In the genomic region with DNA sequence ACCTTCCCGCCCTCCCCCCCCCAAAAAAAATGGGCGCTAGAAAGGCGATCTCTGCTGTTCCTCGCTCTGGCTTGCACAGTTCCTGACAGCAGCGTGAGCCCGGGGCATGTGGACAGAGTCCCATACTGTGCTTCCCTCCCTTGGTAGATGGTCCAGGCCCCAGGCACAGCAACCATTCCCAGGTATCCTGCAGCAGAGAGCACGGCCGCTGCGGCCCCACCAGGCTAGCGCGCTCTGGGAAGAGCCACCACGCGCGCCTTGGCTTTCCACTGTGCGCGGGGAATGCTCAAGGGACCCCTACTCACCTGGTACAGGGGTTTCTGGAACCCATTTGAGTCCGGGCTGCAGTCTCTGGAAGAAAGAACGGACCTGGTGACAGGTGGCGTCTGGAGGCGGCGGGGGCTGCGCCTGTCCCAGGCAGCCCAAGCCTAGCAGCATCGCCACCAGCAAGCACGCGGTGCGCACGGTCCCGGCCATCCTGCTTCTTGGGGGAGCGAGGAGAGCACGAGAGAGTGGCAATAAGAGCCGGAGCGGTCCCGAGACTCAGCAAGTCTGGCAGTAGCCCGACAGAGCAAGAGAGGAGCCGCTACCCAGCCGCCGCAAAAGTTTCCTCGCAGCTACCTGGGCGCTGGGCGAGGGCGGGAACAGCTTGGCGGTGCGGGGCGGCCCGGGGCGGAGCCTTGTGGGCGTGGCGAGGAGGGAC, we compare ENCODE assay signal across 8 mouse cellular contexts. TPM values are rescaled to one million over a fixed set of nuclear protein-coding genes. Genes with fewer than 3 reads are reported as not detected.
DNase-seq lines count a peak whose midpoint lies in the region; ATAC-seq and TF ChIP-seq lines count a peak whose summit lies in the region.

A gene (minus strand): TSS at position 623 of the 703 bp plus-strand sequence.

- peak within 1 kb of the TSS; percentile 72 for H3K4me2 ChIP-seq in intestine, postnatal 0 days (replicated peaks; ENCODE audit: low read depth)
- peak within 1 kb of the TSS; percentile 66 for H3K4me2 ChIP-seq in liver, postnatal 0 days (ENCODE audit: low read depth, low read length)

- no peaks in the 10 kb centered on the region for H3K9me3 ChIP-seq in intestine, postnatal 0 days (ENCODE audit: control insufficient read depth)
- no peaks in the 10 kb centered on the region for H3K9me3 ChIP-seq in liver, postnatal 0 days (ENCODE audit: low read length)

- peak within 1 kb of the TSS; percentile 50 for H3K27ac ChIP-seq in intestine, postnatal 0 days (ENCODE audit: low read depth, low read length)
- H3K27ac ChIP-seq in liver, postnatal 0 days (ENCODE audit: low read depth): 0 out of 2 replicates have a peak within 1 kb of the TSS, but pooled peaks have one; percentile 22

- peak within 1 kb of the TSS; percentile 43 for H3K4me3 ChIP-seq in intestine, postnatal 0 days (ENCODE audit: low read depth, low read length)
- H3K4me3 ChIP-seq in liver, postnatal 0 days (ENCODE audit: low read depth, low read length): peak within 1 kb of the TSS; percentile 39

- H3K9ac ChIP-seq in intestine, postnatal 0 days (ENCODE audit: low read depth, low read length): 0 out of 2 replicates have a peak within 1 kb of the TSS, but pooled peaks have one; percentile 22
- H3K9ac ChIP-seq in liver, postnatal 0 days (replicated peaks): peak within 1 kb of the TSS; percentile 38; the same call in 1 of the 2 replicates

- TF ChIP-seq CTCF in intestine, postnatal 0 days (IDR thresholded peaks at IDR 0.05; ENCODE audit: low read depth): no peak
- no peak for TF ChIP-seq CTCF in liver, postnatal 0 days (IDR thresholded peaks at IDR 0.05; ENCODE audit: low read depth)

- TF ChIP-seq EP300 in liver, postnatal 0 days (IDR thresholded peaks at IDR 0.05; ENCODE audit: low read depth): no peak

- H3K27me3 ChIP-seq in intestine, postnatal 0 days (replicated peaks; ENCODE audit: control insufficient read depth, insufficient read depth, low read length): no peaks in the 10 kb centered on the region
- peaks cover 20% of the 10 kb centered on the region; the same call in 1 of the 2 replicates for H3K27me3 ChIP-seq in liver, postnatal 0 days (ENCODE audit: insufficient read depth, low read length)

- peak; percentile 3 to 67 for DNase-seq in cerebellum, postnatal 14 days
- no peak for DNase-seq in cerebellum, adult 11-12 months
- peak in 1 of 2 experiments; percentile 56 for DNase-seq in heart, adult 18-20 months
- DNase-seq in liver, postnatal 0 days: peak; percentile 74
- DNase-seq in ovary, adult 18-20 months (ENCODE audit: low spot score): peak; percentile 33
- DNase-seq in urinary bladder, adult 2 months (ENCODE audit: low spot score): peak; percentile 42

- peak; percentile 37; the same call in 1 of the 2 replicates for ATAC-seq in common myeloid progenitor, adult 5-6 weeks (replicated peaks; ENCODE audit: low read depth, poor library complexity, severe bottlenecking)
- peak; percentile 91 for ATAC-seq in intestine, postnatal 0 days
- ATAC-seq in liver, postnatal 0 days: peak; percentile 91

- 21% methylated on average over 43 of the region's 48 CpGs for WGBS in intestine, postnatal 0 days
- WGBS in liver, postnatal 0 days (ENCODE audit: insufficient replicate concordance): 20% methylated on average over 34 of the region's 48 CpGs

- H3K4me1 ChIP-seq in intestine, postnatal 0 days (replicated peaks; ENCODE audit: control insufficient read depth, insufficient read depth, low read length): no peaks in the 10 kb centered on the region
- H3K4me1 ChIP-seq in liver, postnatal 0 days (ENCODE audit: insufficient read depth): no peaks in the 10 kb centered on the region

- H3K36me3 ChIP-seq in intestine, postnatal 0 days (ENCODE audit: control insufficient read depth, insufficient read depth): no peaks in the 10 kb centered on the region
- H3K36me3 ChIP-seq in liver, postnatal 0 days (replicated peaks; ENCODE audit: insufficient read depth, low read length): no peaks in the 10 kb centered on the region

RNA-seq across cellular contexts. Expression of the gene that starts here (rescaled TPM):
- total RNA-seq in common myeloid progenitor, adult 5-6 weeks (2017): 2.0 and 7.9 TPM in 2 replicates
- total RNA-seq in heart, adult 18-20 months (2021): 10 to 100 TPM; 10.3 to 17.4 TPM
- polyA plus RNA-seq in intestine, postnatal 0 days (2015; fragmentation: Nextera tagmentation; extraction: Ambion mirVana): 240 and 257 TPM in 2 replicates
- polyA plus RNA-seq in liver, postnatal 0 days (2015; fragmentation: Nextera tagmentation; extraction: Ambion mirVana): 459 and 478 TPM in 2 replicates
- polyA plus RNA-seq in urinary bladder, adult 2 months (2012; rRNA removed): 50.0 and 55.9 TPM in 2 replicates

Comparison
In these comparisons a context has a peak if more than half of its experiments do, and no peak if none do; other contexts are left out.
1. ATAC-seq: peak in every context shown above with its lines; median percentile 91 in intestine, postnatal 0 days; 91 in liver, postnatal 0 days; 37 in common myeloid progenitor, adult 5-6 weeks.